Mouse (Mus musculus) neural tube, embryonic 11.5 days (tissue): ENCODE data around the gene Ubtd1. TPM values are rescaled to one million over a fixed set of nuclear protein-coding genes. Genes with fewer than 3 reads are reported as not detected.

ENCODE experiments used
- ATAC-seq: fragments of 200-750 bp; cut with Nextera tagmentation; 2 replicates; pipeline ENCODE4 v1.8.0; 2017; ENCODE audit warnings: moderate number of reproducible peaks, mild to moderate bottlenecking, moderate TSS enrichment, moderate library complexity; ENCODE audit not compliant: insufficient read depth, low FRiP score, low TSS enrichment
- DNase-seq: peaks from one replicate; pipeline ENCODE4 v3.0.0-alpha.2; 2015; ENCODE audit warnings: low spot score
- H3K27ac ChIP-seq: fragments of 300-500 bp; sonication (generic); 2 replicates; pipeline ENCODE4 v1.5.1; 2014; ENCODE audit warnings: low read depth, mild to moderate bottlenecking, low read length
- H3K27me3 ChIP-seq: fragments of 300-500 bp; sonication (generic); 2 replicates; pipeline ENCODE4 v1.6.1; 2014; ENCODE audit warnings: mild to moderate bottlenecking, low read length, mixed read lengths; ENCODE audit not compliant: control insufficient read depth, insufficient read depth
- H3K36me3 ChIP-seq: fragments of 300-500 bp; sonication (generic); 2 replicates; pipeline ENCODE4 v1.6.1; 2014; ENCODE audit warnings: mild to moderate bottlenecking, low read length, moderate library complexity, mixed read lengths; ENCODE audit not compliant: control insufficient read depth, insufficient read depth
- H3K4me1 ChIP-seq: fragments of 300-500 bp; sonication (generic); 2 replicates; pipeline ENCODE4 v1.6.1; 2014; ENCODE audit warnings: low read length, mixed read lengths; ENCODE audit not compliant: control insufficient read depth, insufficient read depth
- H3K4me2 ChIP-seq: fragments of 300-500 bp; sonication (generic); 2 replicates; pipeline ENCODE4 v1.6.1; 2014; ENCODE audit warnings: low read depth, mild to moderate bottlenecking, moderate library complexity
- H3K4me3 ChIP-seq: fragments of 300-500 bp; sonication (generic); 2 replicates; pipeline ENCODE4 v1.5.1; 2014; ENCODE audit warnings: low read depth, low read length
- H3K9ac ChIP-seq: fragments of 300-500 bp; sonication (generic); 2 replicates; pipeline ENCODE4 v1.6.1; 2014; ENCODE audit warnings: mild to moderate bottlenecking, low read length
- H3K9me3 ChIP-seq: fragments of 300-500 bp; sonication (generic); 2 replicates; pipeline ENCODE4 v1.6.1; 2016; ENCODE audit warnings: low read length; ENCODE audit not compliant: control insufficient read depth
- WGBS: fragments of 180-500 bp; shearing (Covaris S2); extraction: QIAGEN DNeasy Blood & Tissue Kit; methylation state at CpG from one replicate; pipeline ENCODE4 v1.1.7; 2014; 5-methylcytosine and 5-hydroxymethylcytosine counted together
- polyA plus RNA-seq: library from polyadenylated mRNA; unstranded; fragments of >200 nt; fragmentation: Nextera tagmentation; extraction: Ambion mirVana; gene quantifications from 2 replicates; pipeline ENCODE4 v1.2.1, GENCODE M21; 2014

Ubtd1 gene
- polyA plus RNA-seq, 1 experiment from 2014 or later: 9.9 TPM

DNA sequence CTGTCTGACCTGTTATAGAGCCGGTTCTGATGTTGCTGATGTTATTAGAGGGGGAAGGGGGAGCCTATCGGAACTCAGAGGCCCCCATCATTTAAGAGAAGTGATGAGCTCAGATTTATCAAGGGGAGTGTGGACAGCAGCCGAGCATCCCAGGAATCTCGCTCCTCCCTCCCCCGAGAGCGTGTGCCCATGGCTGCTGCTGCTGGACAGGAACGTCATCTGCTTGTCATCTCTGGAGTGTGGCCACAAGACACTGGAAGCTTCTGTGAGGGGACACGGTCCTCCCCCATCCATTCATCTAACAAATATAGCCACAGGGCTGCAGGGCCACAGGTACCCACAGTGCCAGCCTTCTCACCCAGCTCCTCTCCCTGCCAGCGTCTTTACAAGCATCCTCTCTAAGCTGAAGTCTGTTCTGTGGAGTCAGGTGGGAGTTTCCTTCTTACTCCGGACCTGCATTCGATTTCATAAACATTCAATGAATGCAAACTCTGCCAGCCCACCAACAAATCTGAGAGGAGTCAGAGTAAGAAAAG is 55.7 kb downstream of the Ubtd1 start:
- Histone ChIP-seq H3K9ac (no peak overlapping the region), H3K27ac (no peak overlapping the region), H3K4me1 (no peaks in the 10 kb centered on the region; the same call in 1 of the 2 replicates), H3K27me3 (no peaks in the 10 kb centered on the region), H3K9me3 (no peaks in the 10 kb centered on the region), H3K4me2 (no peak overlapping the region), H3K36me3 (no peaks in the 10 kb centered on the region; the same call in 1 of the 2 replicates), H3K4me3 (no peak overlapping the region)
- DNase-seq (no peak), ATAC-seq (no peak)
- WGBS: 76% methylated on average over 11 of the region's 11 CpGs

DNA sequence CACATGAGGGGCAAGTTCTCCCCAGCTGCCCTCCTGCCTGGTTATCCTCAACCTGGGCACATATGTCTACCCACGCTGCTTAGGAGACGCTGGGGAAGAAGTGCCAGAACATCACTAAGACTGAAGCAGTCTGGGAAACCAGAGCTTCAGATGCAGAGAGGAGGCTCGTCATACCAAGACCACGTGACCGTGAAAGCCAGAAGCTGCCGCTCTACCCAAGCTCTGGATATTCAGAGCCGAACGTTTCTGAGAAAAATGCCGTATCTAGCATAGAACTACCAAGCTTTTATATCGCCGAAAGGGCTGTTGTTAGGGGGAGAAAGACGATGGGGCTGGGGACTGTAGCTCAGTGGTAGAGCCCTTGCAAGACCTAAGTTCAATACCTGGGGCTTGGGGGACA is 56.7 kb downstream of the Ubtd1 start:
- Histone ChIP-seq H3K9me3 (no peaks in the 10 kb centered on the region), H3K4me2 (no peak overlapping the region), H3K4me3 (no peak overlapping the region), H3K4me1 (no peaks in the 10 kb centered on the region; the same call in 1 of the 2 replicates), H3K27me3 (no peaks in the 10 kb centered on the region), H3K27ac (no peak overlapping the region), H3K9ac (no peak overlapping the region), H3K36me3 (no peaks in the 10 kb centered on the region; the same call in 1 of the 2 replicates)
- ATAC-seq (no peak), DNase-seq (no peak)
- 89% methylated on average over 12 of the region's 12 CpGs for WGBS

DNA sequence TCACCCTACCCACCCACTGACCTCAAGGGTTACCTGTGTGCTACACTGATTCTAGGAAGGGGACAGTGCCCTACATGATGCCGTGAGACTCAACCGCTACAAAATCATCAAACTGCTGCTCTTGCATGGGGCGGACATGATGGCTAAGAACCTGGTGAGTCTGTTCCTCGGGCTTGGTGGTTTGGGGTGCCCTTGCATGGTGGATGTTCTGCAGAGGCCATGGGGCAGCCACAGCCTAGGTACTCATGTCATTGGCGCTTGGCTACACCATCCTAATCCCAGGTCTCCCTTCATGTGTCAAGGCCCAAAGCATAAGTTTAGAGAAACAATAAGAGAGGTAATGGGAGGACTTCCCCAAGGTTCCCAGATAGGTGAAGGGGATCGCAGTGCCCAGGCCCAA is 62.4 kb downstream of the Ubtd1 start:
- no peak for DNase-seq
- 94% methylated on average over 6 of the region's 6 CpGs for WGBS
- Histone ChIP-seq H3K27ac (no peak overlapping the region), H3K4me3 (no peak overlapping the region), H3K9ac (no peak overlapping the region), H3K4me2 (no peak overlapping the region), H3K4me1 (peaks cover 4% of the 10 kb centered on the region; the same call in 1 of the 2 replicates), H3K27me3 (no peaks in the 10 kb centered on the region), H3K36me3 (no peaks in the 10 kb centered on the region), H3K9me3 (no peaks in the 10 kb centered on the region)
- no peak for ATAC-seq

DNA sequence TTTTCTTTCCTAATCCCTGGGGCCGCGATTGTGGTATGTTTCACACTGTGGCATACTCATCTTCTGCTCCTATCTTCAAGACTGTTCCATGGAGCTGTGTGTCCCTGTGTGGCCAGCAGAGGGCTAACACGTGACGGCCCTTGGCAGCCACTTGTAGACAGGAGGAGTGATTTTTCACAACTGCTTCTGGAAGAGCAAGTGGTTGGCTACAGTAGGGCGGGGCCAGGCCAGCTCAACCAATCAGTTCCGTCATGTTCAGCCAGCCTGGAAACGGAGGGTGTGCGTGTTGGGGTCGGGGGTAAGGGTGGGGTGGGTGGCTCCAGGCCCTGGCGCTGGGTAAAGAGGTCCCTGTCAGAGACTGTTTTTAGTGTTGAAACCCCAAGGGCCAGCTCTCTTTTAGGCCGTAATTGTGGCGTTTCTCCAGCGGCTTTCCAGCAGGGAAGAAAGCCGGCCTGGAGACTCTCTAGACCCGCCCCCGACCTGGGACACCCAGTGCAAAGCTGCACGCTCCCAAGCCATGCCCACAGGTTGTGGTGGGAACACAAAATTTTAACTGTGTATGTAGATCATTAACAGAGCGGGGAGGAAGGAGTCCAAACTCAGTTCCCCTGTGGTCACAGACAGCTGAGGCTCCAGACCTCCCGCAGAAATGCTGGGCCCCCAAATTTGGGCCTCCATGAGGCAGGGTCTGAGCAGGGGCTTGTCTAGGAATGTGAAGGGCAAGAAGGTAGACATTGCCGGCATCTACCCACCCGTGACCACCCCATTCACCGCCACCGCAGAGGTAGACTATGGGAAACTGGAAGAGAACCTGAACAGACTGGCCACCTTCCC is 63.9 kb downstream of the Ubtd1 start, which contains the start of gene Hoga1:
Gene Hoga1, plus strand, starts transcription at position 342 of the 834 bp plus-strand sequence.
- WGBS: 26% methylated on average over 23 of the region's 23 CpGs
- Histone ChIP-seq H3K4me1 (peaks cover 4% of the 10 kb centered on the region; the same call in 1 of the 2 replicates), H3K4me2 (peak within 1 kb of the TSS; percentile 46), H3K9me3 (no peaks in the 10 kb centered on the region), H3K9ac (peak within 1 kb of the TSS; percentile 26; the same call in 1 of the 2 replicates), H3K4me3 (peak within 1 kb of the TSS; percentile 23), H3K36me3 (no peaks in the 10 kb centered on the region), H3K27ac (no peak within 1 kb of the TSS), H3K27me3 (no peaks in the 10 kb centered on the region)
- peak; percentile 79 for ATAC-seq
- DNase-seq: peak; percentile 81

DNA sequence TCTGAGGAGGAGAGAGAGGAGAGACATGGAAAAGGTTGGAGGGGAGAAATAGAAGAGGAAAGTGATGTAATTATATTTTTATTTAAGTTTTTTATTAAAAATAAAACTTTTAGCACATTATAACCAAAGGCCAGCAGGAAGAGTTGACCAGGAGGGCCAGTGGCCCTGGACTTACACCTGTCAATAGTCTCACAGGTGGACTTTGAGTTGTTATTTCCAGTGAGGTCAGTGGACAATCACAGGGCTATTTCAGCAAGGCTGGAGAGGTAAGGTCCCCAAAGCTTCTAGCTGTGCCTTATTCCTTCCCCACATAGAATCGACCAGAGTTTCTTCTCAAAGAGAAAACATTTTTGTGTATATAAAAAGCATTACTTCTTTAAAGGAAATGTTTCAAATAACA is 68.7 kb downstream of the Ubtd1 start:
- H3K4me1 ChIP-seq: peaks cover 4% of the 10 kb centered on the region; the same call in 1 of the 2 replicates
- no peaks in the 10 kb centered on the region for H3K27me3 ChIP-seq
- H3K4me2 ChIP-seq: no peak overlapping the region
- no peak overlapping the region for H3K9ac ChIP-seq
- DNase-seq: no peak
- H3K36me3 ChIP-seq: no peaks in the 10 kb centered on the region
- H3K4me3 ChIP-seq: no peak overlapping the region
- no peak overlapping the region for H3K27ac ChIP-seq
- no peak for ATAC-seq
- WGBS: 78% methylated on average over 1 of the region's 1 CpGs
- H3K9me3 ChIP-seq: no peaks in the 10 kb centered on the region

DNA sequence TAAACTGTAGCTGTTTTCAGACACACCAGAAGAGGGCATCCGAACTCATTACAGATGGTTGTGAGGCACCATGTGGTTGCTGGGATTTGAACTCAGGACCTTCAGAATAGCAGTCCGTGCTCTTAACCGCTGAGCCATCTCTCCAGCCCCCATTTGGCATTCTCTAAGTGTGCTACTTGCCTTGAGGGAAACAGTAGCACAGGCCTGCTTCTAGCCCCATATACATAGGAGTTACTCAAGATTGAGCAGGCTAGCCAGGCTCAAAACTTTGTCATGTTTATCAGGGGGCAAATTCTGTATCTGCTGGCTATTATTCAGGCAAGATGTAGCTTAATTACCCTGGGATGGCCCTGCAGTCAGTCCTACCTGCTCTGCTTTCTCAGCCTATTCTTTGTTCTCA is 69.8 kb downstream of the Ubtd1 start:
- H3K27me3 ChIP-seq: no peaks in the 10 kb centered on the region
- H3K36me3 ChIP-seq: no peaks in the 10 kb centered on the region
- ATAC-seq (no peak), DNase-seq (no peak)
- WGBS: 90% methylated on average over 3 of the region's 3 CpGs
- no peak overlapping the region for H3K4me3 ChIP-seq
- H3K4me1 ChIP-seq: no peaks in the 10 kb centered on the region
- H3K9ac ChIP-seq: no peak overlapping the region
- H3K27ac ChIP-seq: no peak overlapping the region
- H3K4me2 ChIP-seq: no peak overlapping the region
- no peaks in the 10 kb centered on the region for H3K9me3 ChIP-seq

DNA sequence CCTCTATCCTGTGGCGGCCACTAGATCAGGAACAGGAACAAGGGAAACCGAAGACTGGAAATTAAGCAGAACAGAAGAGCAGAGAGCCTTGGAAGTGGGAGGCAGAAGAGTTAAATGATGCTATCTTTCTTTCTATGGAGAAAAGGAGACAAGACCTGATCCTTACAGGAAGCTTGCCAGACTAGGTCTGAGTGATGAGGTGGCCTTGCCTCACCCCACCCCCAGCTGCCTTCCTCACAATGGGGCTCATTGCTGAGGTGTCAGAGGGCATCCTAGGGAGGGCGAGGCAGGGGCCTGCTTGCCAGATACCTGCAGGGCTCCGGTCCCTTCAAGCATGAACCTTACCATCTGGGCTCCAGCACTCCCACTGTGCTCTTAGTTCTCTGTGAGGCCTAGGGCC is 70.4 kb downstream of the Ubtd1 start, which contains the start of gene 4933411K16Rik:
Gene 4933411K16Rik, plus strand, starts transcription at position 301 of the 400 bp plus-strand sequence.
- Histone ChIP-seq H3K9ac (no peak within 1 kb of the TSS), H3K9me3 (no peaks in the 10 kb centered on the region), H3K27ac (no peak within 1 kb of the TSS), H3K4me3 (no peak within 1 kb of the TSS), H3K36me3 (no peaks in the 10 kb centered on the region), H3K27me3 (no peaks in the 10 kb centered on the region), H3K4me1 (no peaks in the 10 kb centered on the region), H3K4me2 (no peak within 1 kb of the TSS)
- ATAC-seq: no peak
- no peak for DNase-seq
- 80% methylated on average over 4 of the region's 4 CpGs for WGBS

DNA sequence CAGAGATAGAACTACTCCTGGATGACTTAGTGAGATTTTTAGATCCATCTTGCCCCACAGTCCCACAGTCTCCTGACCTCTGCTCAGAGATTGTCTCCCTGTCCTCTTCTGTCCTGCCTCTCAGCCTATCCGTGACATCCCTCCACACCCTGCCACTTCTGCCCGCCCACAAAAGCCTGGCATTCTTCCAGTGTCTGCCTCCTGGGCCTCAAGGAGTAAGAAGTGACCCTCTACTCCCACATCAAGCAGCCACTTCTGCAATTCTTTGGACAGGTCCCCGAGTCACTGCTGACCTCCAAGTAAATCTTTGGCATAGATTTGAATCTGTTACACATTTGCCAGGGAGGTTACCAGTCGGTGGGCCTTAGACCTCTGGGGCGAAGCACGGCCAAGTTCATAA is 72.7 kb downstream of the Ubtd1 start:
- no peaks in the 10 kb centered on the region for H3K9me3 ChIP-seq
- H3K27ac ChIP-seq: no peak overlapping the region
- no peak overlapping the region for H3K4me3 ChIP-seq
- H3K36me3 ChIP-seq: no peaks in the 10 kb centered on the region
- no peak overlapping the region for H3K9ac ChIP-seq
- no peaks in the 10 kb centered on the region for H3K4me1 ChIP-seq
- no peak for ATAC-seq
- WGBS: 81% methylated on average over 6 of the region's 6 CpGs
- no peak overlapping the region for H3K4me2 ChIP-seq
- no peak for DNase-seq
- no peaks in the 10 kb centered on the region for H3K27me3 ChIP-seq

DNA sequence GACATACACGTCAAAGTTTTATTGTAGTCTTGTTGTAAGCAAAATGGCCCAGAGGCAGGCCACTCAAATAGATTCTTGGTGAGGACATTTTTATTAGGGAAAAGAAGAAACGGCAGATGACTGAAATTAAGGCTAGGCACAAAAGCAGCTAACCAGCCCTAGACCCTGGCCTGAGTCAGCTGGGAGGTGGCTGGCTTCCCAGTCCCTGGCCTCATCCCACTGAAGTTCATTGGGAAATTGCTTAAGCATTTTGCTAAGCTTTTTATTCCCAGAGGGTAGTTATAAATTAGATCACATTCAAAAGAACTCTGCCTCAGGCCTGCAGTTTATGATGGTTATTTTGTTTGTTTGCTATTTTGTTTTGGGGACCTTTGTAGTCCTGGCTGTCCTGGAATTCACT is 74.3 kb downstream of the Ubtd1 start:
- H3K4me2 ChIP-seq: no peak overlapping the region
- no peak overlapping the region for H3K4me3 ChIP-seq
- 77% methylated on average over 2 of the region's 2 CpGs for WGBS
- H3K36me3 ChIP-seq: no peaks in the 10 kb centered on the region
- H3K4me1 ChIP-seq: no peaks in the 10 kb centered on the region
- no peak overlapping the region for H3K9ac ChIP-seq
- no peak for ATAC-seq
- no peaks in the 10 kb centered on the region for H3K9me3 ChIP-seq
- no peak for DNase-seq
- no peak overlapping the region for H3K27ac ChIP-seq
- no peaks in the 10 kb centered on the region for H3K27me3 ChIP-seq
